Mouse (Mus musculus) limb, embryonic 10.5 days (tissue): Measurements from ENCODE around the gene Rhbdl1. TPM values are rescaled to one million over a fixed set of nuclear protein-coding genes. Genes with fewer than 3 reads are reported as not detected.
"Not testable (repeated sequence)": the region's sequence is repeated elsewhere in the genome, so short reads cannot be mapped to it uniquely, and the experiment has no call there.

Experiments
- DNase-seq: peaks from one replicate; pipeline ENCODE4 v3.0.0-alpha.2; 2017; ENCODE audit warnings: low spot score
- H3K27ac ChIP-seq: fragments of 300-500 bp; sonication (generic); 2 replicates; pipeline ENCODE4 v1.5.1; 2016; ENCODE audit warnings: mild to moderate bottlenecking
- H3K27me3 ChIP-seq: fragments of 300-500 bp; sonication (generic); 2 replicates; pipeline ENCODE4 v1.6.1; 2016; ENCODE audit warnings: low read depth, mild to moderate bottlenecking; ENCODE audit not compliant: poor library complexity, severe bottlenecking
- H3K36me3 ChIP-seq: fragments of 300-500 bp; sonication (generic); 2 replicates; pipeline ENCODE4 v1.6.1; 2016; ENCODE audit warnings: mild to moderate bottlenecking, moderate library complexity
- H3K4me1 ChIP-seq: fragments of 300-500 bp; sonication (generic); 2 replicates; pipeline ENCODE4 v1.6.1; 2016
- H3K4me3 ChIP-seq: fragments of 300-500 bp; sonication (generic); 2 replicates; pipeline ENCODE4 v1.5.1; 2016; ENCODE audit warnings: mild to moderate bottlenecking, moderate library complexity
- H3K9me3 ChIP-seq: fragments of 300-500 bp; sonication (generic); replicated peaks from 2 replicates; pipeline ENCODE4 v1.6.1; 2016; ENCODE audit warnings: mild to moderate bottlenecking
- WGBS: fragments of 180-500 bp; shearing (Covaris S2); methylation state at CpG from one replicate; pipeline ENCODE4 v1.1.7; 2016; 5-methylcytosine and 5-hydroxymethylcytosine counted together
- polyA plus RNA-seq: library from polyadenylated mRNA; unstranded; fragments of >200 nt; fragmentation: Nextera tagmentation; extraction: Ambion mirVana; gene quantifications from 2 replicates; pipeline ENCODE4 v1.2.1, GENCODE M21; 2016

Rhbdl1 gene
- polyA plus RNA-seq, 1 experiment from 2014 or later: 1.0 TPM

DNA sequence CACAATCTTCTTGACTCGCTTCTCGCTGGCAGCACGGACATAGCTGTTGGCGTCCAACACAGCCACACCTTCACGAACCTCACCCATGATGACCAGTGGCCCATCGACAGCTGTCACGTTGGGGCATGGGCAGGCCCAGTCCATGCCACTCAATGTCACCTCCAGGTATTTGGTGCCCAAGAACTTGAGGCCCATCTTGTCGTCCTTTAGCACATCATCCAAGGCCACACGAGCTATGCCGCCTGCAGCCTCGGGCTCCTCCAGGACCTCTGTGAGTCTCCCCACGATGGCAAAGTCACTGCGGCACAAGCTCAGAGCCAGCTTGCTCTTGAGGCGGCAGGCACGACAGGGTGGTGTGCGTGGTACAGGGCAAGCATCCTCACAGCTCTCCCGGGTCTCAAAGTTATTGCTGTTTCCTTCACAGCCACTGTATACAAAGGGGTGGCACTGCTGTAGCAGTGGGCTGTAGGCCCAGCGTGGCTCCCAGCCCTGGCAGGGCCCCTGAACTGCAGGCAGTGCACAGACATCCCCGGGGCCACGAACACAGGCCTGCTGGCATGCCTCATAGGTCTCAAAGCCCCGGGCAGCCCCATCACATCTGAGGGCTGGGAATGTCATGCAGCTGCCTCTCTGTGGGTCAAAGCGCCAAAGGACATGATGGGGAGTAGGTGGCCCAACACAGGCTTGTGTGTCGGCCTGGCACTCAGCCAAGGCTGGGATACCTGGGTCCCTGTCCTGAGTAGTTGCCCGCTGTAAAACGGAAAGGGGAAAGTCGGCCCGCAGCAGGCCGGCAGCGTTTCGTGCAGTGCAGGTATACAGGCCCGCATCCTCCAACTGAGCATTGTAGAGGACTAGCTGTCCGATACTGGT is 40.9 kb upstream of the Rhbdl1 start:
- Histone ChIP-seq H3K4me1 (peaks cover 86% of the 10 kb centered on the region), H3K27me3 (no peaks in the 10 kb centered on the region), H3K36me3 (peaks cover 46% of the 10 kb centered on the region), H3K27ac (peak overlapping the region; percentile 25; the same call in 1 of the 2 replicates), H3K9me3 (no peaks in the 10 kb centered on the region), H3K4me3 (0 out of 2 replicates have a peak overlapping the region, but pooled peaks have one; percentile 10)
- DNase-seq: peak; percentile 30
- WGBS: 95% methylated on average over 32 of the region's 32 CpGs

- no peak for DNase-seq
- peak overlapping the region; percentile 92 for H3K4me3 ChIP-seq
- no peak overlapping the region for H3K27ac ChIP-seq
- H3K4me1 ChIP-seq: peaks cover 77% of the 10 kb centered on the region
- H3K36me3 ChIP-seq: peaks cover 36% of the 10 kb centered on the region
- H3K9me3 ChIP-seq: no peaks in the 10 kb centered on the region
- no peaks in the 10 kb centered on the region for H3K27me3 ChIP-seq
- WGBS: 91% methylated on average over 3 of the region's 3 CpGs
These were observed 39.9 kb upstream of the Rhbdl1 start for GRCm38 (mm10) chr17:25877025-25877424.

GRCm38 (mm10) chr17:25876347-25876915 is 39.3 kb upstream of the Rhbdl1 start:
- Histone ChIP-seq H3K27ac (peak overlapping the region; percentile 92), H3K4me3 (peak overlapping the region; percentile 92), H3K9me3 (no peaks in the 10 kb centered on the region), H3K4me1 (peaks cover 71% of the 10 kb centered on the region), H3K36me3 (peaks cover 36% of the 10 kb centered on the region), H3K27me3 (no peaks in the 10 kb centered on the region)
- 67% methylated on average over 10 of the region's 10 CpGs for WGBS
- DNase-seq: no peak

- Histone ChIP-seq H3K4me3 (peak overlapping the region; percentile 92), H3K36me3 (peaks cover 36% of the 10 kb centered on the region), H3K9me3 (no peaks in the 10 kb centered on the region), H3K27ac (peak overlapping the region; percentile 92), H3K4me1 (peaks cover 61% of the 10 kb centered on the region), H3K27me3 (no peaks in the 10 kb centered on the region)
- WGBS: 2% methylated on average over 59 of the region's 59 CpGs
- DNase-seq: peak; percentile 91
These were observed 38.4 kb upstream of the Rhbdl1 start for GRCm38 (mm10) chr17:25875171-25876136.

DNA sequence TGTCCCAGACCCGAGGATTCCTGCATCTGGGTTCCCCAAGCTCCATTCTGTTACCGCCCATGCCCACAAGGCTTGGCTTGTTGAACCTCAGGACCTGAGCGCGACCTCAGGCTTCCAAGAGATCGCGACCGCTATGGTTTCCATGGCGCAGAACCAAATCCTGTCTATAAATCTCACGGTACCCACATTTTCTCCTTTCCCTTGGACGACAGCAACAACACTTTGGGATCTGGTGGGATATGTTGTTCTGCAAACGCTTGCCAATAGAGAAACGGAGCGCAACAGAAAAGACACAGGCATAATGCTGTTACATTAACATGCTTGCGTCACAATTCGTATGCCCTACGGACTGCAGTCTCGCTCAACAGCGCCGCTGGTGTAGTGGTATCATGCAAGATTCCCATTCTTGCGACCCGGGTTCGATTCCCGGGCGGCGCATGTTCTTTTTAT is 37.7 kb upstream of the Rhbdl1 start, which contains the start of gene Mettl26:
Gene Mettl26 (plus strand): TSS at position 354 of the 450 bp plus-strand sequence.
- peak within 1 kb of the TSS; percentile 92 for H3K27ac ChIP-seq
- H3K4me1 ChIP-seq: peaks cover 54% of the 10 kb centered on the region
- WGBS: under 1% methylated on average over 25 of the region's 25 CpGs

GRCm38 (mm10) chr17:25874148-25874720 is 37.1 kb upstream of the Rhbdl1 start:
- Histone ChIP-seq H3K27me3 (no peaks in the 10 kb centered on the region), H3K27ac (peak overlapping the region; percentile 92), H3K9me3 (no peaks in the 10 kb centered on the region), H3K4me1 (peaks cover 49% of the 10 kb centered on the region), H3K4me3 (peak overlapping the region; percentile 92), H3K36me3 (peaks cover 27% of the 10 kb centered on the region)
- DNase-seq: peak; percentile 47
- 12% methylated on average over 14 of the region's 14 CpGs for WGBS

More for the DNA sequence above, 37.7 kb upstream of the Rhbdl1 start, which contains the start of gene Mettl26:
- peak; percentile 96 for DNase-seq
- Histone ChIP-seq H3K27me3 (no peaks in the 10 kb centered on the region), H3K4me3 (peak within 1 kb of the TSS; percentile 92), H3K9me3 (no peaks in the 10 kb centered on the region), H3K36me3 (peaks cover 31% of the 10 kb centered on the region)

DNA sequence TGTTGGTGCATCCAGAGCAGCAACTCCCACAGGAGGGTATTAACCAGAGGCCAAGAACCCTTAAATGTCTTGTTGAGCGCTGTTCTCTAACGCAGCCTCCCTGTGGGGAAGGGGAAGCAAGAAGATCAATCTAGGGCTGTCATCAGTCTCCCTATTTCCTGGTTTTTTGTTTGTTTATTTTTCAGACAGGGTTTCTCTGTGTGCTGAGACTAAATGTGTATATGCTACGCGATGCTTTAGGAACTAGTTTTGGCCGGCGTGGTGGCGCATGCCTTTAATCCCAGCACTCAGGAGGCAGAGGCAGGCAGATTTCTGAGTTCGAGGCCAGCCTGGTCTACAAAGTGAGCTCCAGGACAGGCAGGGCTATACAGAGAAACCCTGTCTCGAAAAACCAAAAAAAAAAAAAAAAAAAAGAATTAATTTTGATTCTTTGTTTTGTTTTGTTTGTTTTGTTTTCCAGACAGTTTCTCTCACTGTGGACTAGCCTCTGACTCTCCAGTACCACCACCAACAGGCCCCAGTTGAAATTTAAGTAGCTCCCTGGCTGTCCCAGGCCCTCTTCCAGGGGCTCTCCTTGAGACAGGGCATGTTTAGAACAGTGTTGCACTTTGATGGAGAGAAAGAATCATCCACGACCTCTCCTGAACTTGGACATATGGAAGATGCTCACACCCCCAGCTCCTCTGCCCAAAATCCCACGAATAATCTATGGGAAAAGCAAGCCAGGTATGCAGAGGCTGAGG is 36.5 kb upstream of the Rhbdl1 start:
- 82% methylated on average over 11 of the region's 11 CpGs for WGBS
- Histone ChIP-seq H3K27ac (peak overlapping the region; percentile 92; the same call in 1 of the 2 replicates), H3K9me3 (no peaks in the 10 kb centered on the region), H3K4me1 (peaks cover 49% of the 10 kb centered on the region), H3K27me3 (no peaks in the 10 kb centered on the region), H3K4me3 (peak overlapping the region; percentile 92), H3K36me3 (peaks cover 20% of the 10 kb centered on the region)
- DNase-seq: no peak

- no peak for DNase-seq
- Histone ChIP-seq H3K4me1 (peaks cover 51% of the 10 kb centered on the region), H3K9me3 (no peaks in the 10 kb centered on the region), H3K27ac (no peak overlapping the region), H3K27me3 (no peaks in the 10 kb centered on the region), H3K36me3 (peaks cover 11% of the 10 kb centered on the region), H3K4me3 (no peak overlapping the region)
- WGBS: 81% methylated on average over 3 of the region's 3 CpGs
These were observed 35.6 kb upstream of the Rhbdl1 start for GRCm38 (mm10) chr17:25872676-25873075.

DNA sequence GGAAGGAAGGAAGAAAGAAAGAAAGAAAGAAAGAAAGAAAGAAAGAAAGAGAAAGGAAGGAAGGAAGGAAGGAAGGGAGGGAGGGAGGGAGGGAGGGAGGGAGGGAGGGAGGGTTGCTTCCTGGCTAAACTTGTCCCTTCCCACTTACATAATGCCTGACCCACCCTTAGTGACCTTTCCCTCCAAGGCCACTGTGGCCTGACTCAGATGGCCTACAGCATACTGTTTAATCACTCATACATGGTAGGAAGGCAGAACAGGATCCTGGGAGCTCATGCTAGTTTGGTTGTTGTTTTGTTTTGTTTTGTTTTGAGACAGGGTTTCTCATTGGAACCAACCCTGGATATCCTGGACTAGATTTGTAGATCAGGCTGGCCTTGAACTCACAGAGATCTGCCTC is 34.5 kb upstream of the Rhbdl1 start:
- not testable (repeated sequence) for H3K27me3 ChIP-seq, DNase-seq, H3K4me3 ChIP-seq, H3K9me3 ChIP-seq, H3K36me3 ChIP-seq, H3K27ac ChIP-seq
- H3K4me1 ChIP-seq: peaks cover 47% of the 10 kb centered on the region

- Histone ChIP-seq H3K27me3 (no peaks in the 10 kb centered on the region), H3K36me3 (no peaks in the 10 kb centered on the region), H3K4me3 (no peak overlapping the region), H3K4me1 (peaks cover 39% of the 10 kb centered on the region), H3K9me3 (no peaks in the 10 kb centered on the region), H3K27ac (no peak overlapping the region)
- 85% methylated on average over 2 of the region's 2 CpGs for WGBS
- DNase-seq: no peak
These were observed 32.9 kb upstream of the Rhbdl1 start for GRCm38 (mm10) chr17:25869954-25870353.

- no peaks in the 10 kb centered on the region for H3K9me3 ChIP-seq
- peaks cover 37% of the 10 kb centered on the region for H3K4me1 ChIP-seq
- no peak for DNase-seq
- H3K4me3 ChIP-seq: no peak overlapping the region
- no peaks in the 10 kb centered on the region for H3K36me3 ChIP-seq
- no peak overlapping the region for H3K27ac ChIP-seq
- H3K27me3 ChIP-seq: no peaks in the 10 kb centered on the region
- WGBS: 89% methylated on average over 8 of the region's 8 CpGs
These were observed 32.4 kb upstream of the Rhbdl1 start for GRCm38 (mm10) chr17:25869498-25869897.
